Mouse (Mus musculus) testis, adult 2 months (tissue): Measurements from ENCODE around the gene Kcna4. TPM values are rescaled to one million over a fixed set of nuclear protein-coding genes. Genes with fewer than 3 reads are reported as not detected.

Source experiments
- H3K27ac ChIP-seq: fragments of 200-500 bp; 2 replicates; pipeline ENCODE4 v1.5.1; 2012; ENCODE audit warnings: low read depth, low read length; ENCODE audit not compliant: control insufficient read depth, insufficient read depth
- H3K27me3 ChIP-seq: fragments of 200-500 bp; 2 replicates; pipeline ENCODE4 v1.6.1; 2012; ENCODE audit warnings: mild to moderate bottlenecking, low read length, moderate library complexity; ENCODE audit not compliant: control insufficient read depth, insufficient read depth
- H3K36me3 ChIP-seq: fragments of 200-500 bp; 2 replicates; pipeline ENCODE4 v1.6.1; 2012; ENCODE audit warnings: mild to moderate bottlenecking, low read length; ENCODE audit not compliant: control insufficient read depth, insufficient read depth
- H3K4me1 ChIP-seq: fragments of 200-500 bp; 2 replicates; pipeline ENCODE4 v1.6.1; 2012; ENCODE audit warnings: low read length; ENCODE audit not compliant: control insufficient read depth, insufficient read depth
- H3K4me3 ChIP-seq: fragments of 200-500 bp; 2 replicates; pipeline ENCODE4 v1.5.1; 2012; ENCODE audit warnings: low read depth, mild to moderate bottlenecking, low read length, moderate library complexity, mixed read lengths; ENCODE audit not compliant: control insufficient read depth
- CTCF ChIP-seq: fragments of 200-500 bp; IDR thresholded peaks from 2 replicates; pipeline ENCODE4 v1.5.1; 2012; ENCODE audit warnings: low read depth, mild to moderate bottlenecking, inconsistent platforms, low read length, moderate library complexity; ENCODE audit not compliant: control insufficient read depth, insufficient read depth, insufficient replicate concordance
- POLR2A ChIP-seq: fragments of 200-500 bp; IDR thresholded peaks from 2 replicates; pipeline ENCODE4 v1.6.1; 2012; ENCODE audit warnings: low read depth, mild to moderate bottlenecking, inconsistent platforms, low read length, moderate library complexity; ENCODE audit not compliant: control insufficient read depth
- polyA plus RNA-seq: library from polyadenylated mRNA; depleted of rRNA; stranded (reverse); fragments of >200 nt; gene quantifications from 2 replicates; pipeline ENCODE4 v1.2.3, GENCODE M21; 2012; rRNA removed

The Kcna4 gene
- 0.04 and 0.07 TPM in 2 replicates for polyA plus RNA-seq

- H3K36me3 ChIP-seq = no peaks in the 10 kb centered on the region
These were observed at the start of gene Kcna4 for GRCm38 (mm10) chr2:107289990-107290696. TSS of gene Kcna4 (plus strand) at chr2:107290639.

GRCm38 (mm10) chr2:107258091-107258490, 32.3 kb upstream of the Kcna4 start:
- TF ChIP-seq POLR2A (no peak), CTCF (no peak)
- Histone ChIP-seq H3K27me3 (no peaks in the 10 kb centered on the region), H3K4me1 (no peaks in the 10 kb centered on the region), H3K27ac (no peak overlapping the region), H3K36me3 (no peaks in the 10 kb centered on the region), H3K4me3 (no peak overlapping the region)

More at GRCm38 (mm10) chr2:107289990-107290696, at the start of gene Kcna4:
- Histone ChIP-seq H3K27ac (no peak within 1 kb of the TSS), H3K27me3 (no peaks in the 10 kb centered on the region), H3K4me3 (peak within 1 kb of the TSS; percentile 12; the same call in 1 of the 2 replicates), H3K4me1 (peaks cover 6% of the 10 kb centered on the region)
- TF ChIP-seq CTCF (no peak), POLR2A (no peak)

GRCm38 (mm10) chr2:107266251-107266650, 24.2 kb upstream of the Kcna4 start:
- no peak for TF ChIP-seq CTCF
- TF ChIP-seq POLR2A = no peak
- Histone ChIP-seq H3K27ac (no peak overlapping the region), H3K27me3 (no peaks in the 10 kb centered on the region), H3K4me1 (no peaks in the 10 kb centered on the region), H3K36me3 (no peaks in the 10 kb centered on the region), H3K4me3 (no peak overlapping the region)

GRCm38 (mm10) chr2:107270050-107270449, 20.4 kb upstream of the Kcna4 start:
- no peak overlapping the region for H3K4me3 ChIP-seq
- TF ChIP-seq CTCF (no peak), POLR2A (no peak)
- H3K4me1 ChIP-seq = no peaks in the 10 kb centered on the region
- H3K36me3 ChIP-seq = no peaks in the 10 kb centered on the region
- H3K27me3 ChIP-seq = no peaks in the 10 kb centered on the region
- no peak overlapping the region for H3K27ac ChIP-seq

GRCm38 (mm10) chr2:107290697-107291019, 219 bp downstream of the Kcna4 start:
- Histone ChIP-seq H3K36me3 (no peaks in the 10 kb centered on the region), H3K4me1 (peaks cover 6% of the 10 kb centered on the region), H3K27me3 (no peaks in the 10 kb centered on the region), H3K4me3 (peak overlapping the region; percentile 12; the same call in 1 of the 2 replicates), H3K27ac (no peak overlapping the region)
- no peak for TF ChIP-seq CTCF
- no peak for TF ChIP-seq POLR2A

- Histone ChIP-seq H3K27ac (no peak overlapping the region), H3K27me3 (no peaks in the 10 kb centered on the region), H3K4me1 (peaks cover 8% of the 10 kb centered on the region), H3K4me3 (no peak overlapping the region), H3K36me3 (no peaks in the 10 kb centered on the region)
- TF ChIP-seq POLR2A = no peak
- TF ChIP-seq CTCF = no peak
These were observed 703 bp downstream of the Kcna4 start for GRCm38 (mm10) chr2:107291142-107291541.

- no peak for TF ChIP-seq POLR2A
- TF ChIP-seq CTCF = no peak
- H3K27me3 ChIP-seq = no peaks in the 10 kb centered on the region
- H3K27ac ChIP-seq = no peak overlapping the region
- H3K4me3 ChIP-seq = no peak overlapping the region; the same call in 1 of the 2 replicates
- H3K36me3 ChIP-seq = no peaks in the 10 kb centered on the region
- peaks cover 10% of the 10 kb centered on the region for H3K4me1 ChIP-seq
These were observed 4.1 kb downstream of the Kcna4 start for GRCm38 (mm10) chr2:107294521-107294920.
